Mouse (Mus musculus) bone marrow macrophage, adult 2 months (primary cell): ENCODE results near the gene Slc27a2. TPM values are rescaled to one million over a fixed set of nuclear protein-coding genes. Genes with fewer than 3 reads are reported as not detected.
A peak's percentile ranks its signal among the peaks of the same experiment; 100 is the strongest.

Experiments used
- H3K27ac ChIP-seq: 2 replicates; pipeline ENCODE4 v1.5.1; 2012; ENCODE audit warnings: low read depth, low read length; ENCODE audit not compliant: insufficient read depth
- H3K4me1 ChIP-seq: 2 replicates; pipeline ENCODE4 v1.6.1; 2012; ENCODE audit warnings: low read length; ENCODE audit not compliant: control insufficient read depth, insufficient read depth
- H3K4me3 ChIP-seq: 2 replicates; pipeline ENCODE4 v1.5.1; 2012; ENCODE audit warnings: mild to moderate bottlenecking, low read length, moderate library complexity; ENCODE audit not compliant: insufficient read depth
- CTCF ChIP-seq: IDR thresholded peaks from 2 replicates; pipeline ENCODE4 v1.5.1; 2012; ENCODE audit warnings: low read depth, mild to moderate bottlenecking, low read length, moderate library complexity
- POLR2A ChIP-seq: IDR thresholded peaks from 2 replicates; pipeline ENCODE4 v1.6.1; 2012; ENCODE audit warnings: mild to moderate bottlenecking, low read depth, low read length, borderline replicate concordance
- polyA plus RNA-seq: library from polyadenylated mRNA; stranded (reverse); fragments of >200 nt; gene quantifications from 2 replicates; pipeline ENCODE4 v1.2.4, GENCODE M21; 2012; ENCODE audit not compliant: missing spikeins, insufficient read depth, insufficient read length

Gene Slc27a2
- polyA plus RNA-seq, 1 experiment, result not detected

DNA sequence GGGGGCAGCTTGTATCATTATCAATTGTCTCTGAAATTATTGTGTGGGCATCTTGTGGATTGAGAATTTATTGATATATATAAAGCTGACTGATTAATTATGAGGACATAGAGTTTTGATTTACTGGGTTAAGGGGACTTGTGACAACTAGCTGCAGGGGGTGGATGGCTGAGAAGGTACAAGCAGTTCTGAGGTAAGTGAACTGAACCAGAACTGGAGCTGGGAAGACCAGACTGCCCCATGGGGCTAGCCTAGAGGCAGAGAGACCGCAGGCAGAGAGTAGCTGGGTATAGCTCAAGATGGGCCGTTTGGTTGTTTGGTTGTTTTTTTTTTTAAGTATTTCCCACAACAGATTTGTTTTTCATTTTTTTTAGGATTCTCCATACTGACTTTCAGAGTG is 27.9 kb upstream of the Slc27a2 start:
- TF ChIP-seq POLR2A (no peak), CTCF (no peak)
- Histone ChIP-seq H3K4me1 (peaks cover 8% of the 10 kb centered on the region), H3K27ac (no peak overlapping the region)

DNA sequence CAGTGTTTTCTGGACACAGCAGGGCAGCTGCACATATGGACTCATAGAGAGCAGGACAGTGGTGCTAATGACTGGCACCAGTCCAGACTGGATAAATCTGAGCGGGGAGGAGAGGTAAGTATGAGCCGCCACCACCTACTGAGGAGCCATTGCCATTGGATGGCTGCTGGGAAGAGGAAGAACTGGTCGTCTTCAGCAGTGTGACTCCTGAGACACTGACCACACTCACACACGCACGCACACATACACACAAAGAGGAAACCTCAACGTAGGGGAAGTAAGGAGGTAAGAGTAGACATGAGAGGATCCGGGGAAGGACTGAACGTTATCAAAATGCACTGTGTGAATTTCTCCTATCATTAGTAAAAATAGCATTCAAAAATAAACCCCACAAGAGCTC is 24.7 kb upstream of the Slc27a2 start:
- no peak overlapping the region for H3K4me3 ChIP-seq
- TF ChIP-seq CTCF, result no peak
- TF ChIP-seq POLR2A, result no peak

More for the DNA sequence above, 27.9 kb upstream of the Slc27a2 start:
- no peak overlapping the region for H3K4me3 ChIP-seq

DNA sequence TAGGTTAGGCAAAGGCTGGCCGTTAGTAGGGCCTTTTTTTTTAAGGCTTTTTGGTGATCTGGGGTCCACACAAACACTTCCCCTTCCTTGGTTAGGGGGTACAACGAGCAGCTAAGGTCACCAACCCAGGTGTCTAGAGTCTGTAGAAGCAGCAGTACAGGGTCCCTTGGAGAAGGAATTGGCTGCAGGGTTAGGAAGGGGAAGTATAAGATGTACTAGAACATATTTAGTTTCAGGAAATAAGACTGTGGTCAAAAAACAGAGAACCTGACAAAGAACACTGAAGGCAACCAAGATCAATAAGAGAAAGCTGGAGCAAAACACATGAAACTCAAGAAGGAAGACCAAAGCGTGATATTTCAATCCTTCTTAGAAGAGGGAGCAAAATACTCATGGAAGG is 21.6 kb upstream of the Slc27a2 start:
- Histone ChIP-seq H3K27ac (no peak overlapping the region), H3K4me3 (no peak overlapping the region), H3K4me1 (peaks cover 7% of the 10 kb centered on the region)
- TF ChIP-seq POLR2A (no peak), CTCF (no peak)

More for the DNA sequence above, 24.7 kb upstream of the Slc27a2 start:
- Histone ChIP-seq H3K4me1 (peaks cover 7% of the 10 kb centered on the region), H3K27ac (no peak overlapping the region)

DNA sequence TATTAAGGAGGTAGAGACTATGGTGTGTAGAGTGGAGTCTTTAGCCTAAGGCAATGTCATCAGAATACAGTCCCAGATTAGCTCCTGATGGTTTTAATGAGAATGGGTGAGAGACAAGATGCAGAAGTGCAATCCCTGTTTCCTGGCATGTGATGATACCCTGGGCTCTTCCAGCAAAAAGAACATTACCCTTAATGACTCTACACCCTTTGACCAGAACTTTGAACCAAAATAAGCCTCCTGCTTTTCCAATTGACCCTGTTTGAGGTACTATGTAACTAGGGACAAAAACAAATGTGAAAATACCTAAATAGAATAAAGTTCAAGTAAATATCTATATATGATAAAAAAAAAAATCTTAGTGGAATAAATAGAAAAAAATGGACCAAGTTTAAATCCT is 14.6 kb upstream of the Slc27a2 start:
- Histone ChIP-seq H3K27ac (no peak overlapping the region), H3K4me1 (no peaks in the 10 kb centered on the region), H3K4me3 (no peak overlapping the region)
- no peak for TF ChIP-seq POLR2A
- TF ChIP-seq CTCF, result no peak

DNA sequence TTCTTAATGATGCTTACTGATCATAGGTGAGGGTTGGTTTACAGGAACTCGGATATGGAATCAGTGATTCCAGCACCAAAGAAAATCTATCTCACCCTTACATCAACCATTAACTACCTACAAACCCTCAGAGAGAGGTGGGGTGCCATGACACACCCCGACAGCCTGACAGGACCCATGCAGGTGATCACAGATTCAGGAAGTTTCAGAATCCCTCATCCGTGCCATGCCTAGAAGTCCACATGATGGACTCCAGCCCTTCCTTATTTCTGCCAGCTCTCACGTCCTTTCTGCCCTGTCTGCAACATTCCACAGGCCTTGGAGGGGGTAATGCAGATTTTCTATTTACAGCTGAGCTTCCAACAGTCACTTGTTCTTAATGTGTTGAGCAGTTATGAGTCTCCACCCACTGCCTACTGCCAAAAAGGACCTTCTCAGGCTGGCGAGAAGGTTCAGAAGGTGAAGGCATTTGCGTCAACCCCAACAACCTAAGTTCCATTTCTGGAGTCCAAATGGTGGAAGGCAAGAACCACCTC is 11.7 kb upstream of the Slc27a2 start:
- H3K4me3 ChIP-seq, result no peak overlapping the region
- no peaks in the 10 kb centered on the region for H3K4me1 ChIP-seq
- no peak for TF ChIP-seq CTCF
- no peak for TF ChIP-seq POLR2A
- H3K27ac ChIP-seq, result no peak overlapping the region

DNA sequence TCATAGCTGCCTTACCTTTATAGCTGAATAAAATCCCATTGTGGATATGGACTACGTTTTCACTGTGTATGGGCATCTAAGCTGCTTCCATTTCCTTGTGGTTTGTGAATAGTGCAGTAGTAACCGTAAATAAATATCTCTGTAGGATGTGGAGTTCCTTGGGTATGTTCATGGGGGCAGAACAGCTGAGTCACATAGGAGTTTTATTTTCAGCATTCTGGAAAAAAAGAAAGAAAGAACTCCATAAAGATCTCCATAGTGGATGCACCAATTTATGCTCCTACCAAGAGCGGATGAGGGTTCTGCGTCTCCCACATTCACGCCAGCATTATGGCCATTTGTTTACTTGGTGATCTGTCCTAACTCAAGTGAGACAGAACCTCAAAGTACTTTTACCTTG is 10.0 kb upstream of the Slc27a2 start:
- H3K27ac ChIP-seq, result no peak overlapping the region
- no peak overlapping the region for H3K4me3 ChIP-seq
- TF ChIP-seq CTCF (no peak), POLR2A (no peak)
- no peaks in the 10 kb centered on the region for H3K4me1 ChIP-seq

DNA sequence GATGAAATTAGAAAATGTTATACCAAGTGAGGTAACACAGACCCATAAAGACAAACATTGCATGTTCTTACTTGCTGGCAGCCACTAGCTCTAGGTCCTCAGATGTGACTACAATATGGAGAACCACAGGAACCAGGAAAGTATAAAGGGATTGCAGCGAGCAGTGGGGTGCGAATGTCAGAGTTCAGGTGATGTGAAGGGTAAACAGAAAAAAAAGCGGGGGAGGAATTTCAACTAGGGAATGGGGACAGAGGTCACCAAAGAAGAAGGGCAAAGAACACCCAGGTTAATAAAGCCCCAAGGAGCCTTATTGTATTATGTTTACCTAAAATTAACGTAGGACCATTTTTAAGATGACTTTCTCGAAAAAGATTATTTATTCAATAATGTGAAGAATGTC is 6.9 kb upstream of the Slc27a2 start:
- no peak overlapping the region for H3K4me3 ChIP-seq
- no peak for TF ChIP-seq CTCF
- no peak for TF ChIP-seq POLR2A
- no peak overlapping the region for H3K27ac ChIP-seq
- no peaks in the 10 kb centered on the region for H3K4me1 ChIP-seq

DNA sequence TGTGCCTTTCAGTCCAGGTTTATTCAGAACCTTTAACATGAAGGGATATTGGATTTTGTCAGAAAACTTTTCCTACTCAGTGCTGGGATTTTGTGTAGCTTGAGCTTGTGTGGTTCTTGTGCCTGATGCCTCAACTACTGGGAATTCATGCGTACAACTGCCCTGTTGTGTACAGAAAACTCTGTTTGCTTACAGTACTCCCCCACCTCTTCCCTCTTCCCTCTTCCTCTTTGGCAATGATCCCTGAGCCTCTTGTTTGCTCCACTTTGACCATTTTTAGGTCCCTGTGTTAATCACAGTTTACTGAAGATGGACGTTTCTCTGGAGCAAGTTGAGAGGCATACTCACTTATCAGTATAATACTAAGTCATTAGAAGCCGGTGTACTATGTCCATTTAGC is 5.8 kb upstream of the Slc27a2 start:
- Histone ChIP-seq H3K27ac (no peak overlapping the region), H3K4me1 (peaks cover 7% of the 10 kb centered on the region), H3K4me3 (no peak overlapping the region)
- TF ChIP-seq CTCF (no peak), POLR2A (no peak)

DNA sequence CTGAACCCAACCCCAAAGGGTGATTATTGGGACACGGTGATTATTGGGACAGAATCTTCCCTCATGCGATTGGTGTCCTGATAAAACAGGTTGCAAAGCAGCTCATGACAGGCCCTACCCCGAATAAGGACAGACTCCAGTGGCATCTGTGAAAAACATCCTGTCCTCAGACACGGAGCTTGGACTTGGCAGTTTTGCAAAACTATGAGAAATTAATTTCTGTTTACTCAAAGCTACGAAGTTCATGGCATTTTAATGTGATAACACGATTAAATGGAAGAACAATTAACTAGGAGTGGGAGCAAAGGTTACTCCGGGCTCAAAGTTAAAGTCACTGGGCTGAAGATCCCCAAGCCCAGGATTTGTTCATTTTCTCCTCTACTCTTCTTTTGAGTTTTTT is 2.5 kb upstream of the Slc27a2 start:
- Histone ChIP-seq H3K27ac (no peak overlapping the region), H3K4me1 (peaks cover 14% of the 10 kb centered on the region), H3K4me3 (no peak overlapping the region)
- TF ChIP-seq CTCF (no peak), POLR2A (no peak)

DNA sequence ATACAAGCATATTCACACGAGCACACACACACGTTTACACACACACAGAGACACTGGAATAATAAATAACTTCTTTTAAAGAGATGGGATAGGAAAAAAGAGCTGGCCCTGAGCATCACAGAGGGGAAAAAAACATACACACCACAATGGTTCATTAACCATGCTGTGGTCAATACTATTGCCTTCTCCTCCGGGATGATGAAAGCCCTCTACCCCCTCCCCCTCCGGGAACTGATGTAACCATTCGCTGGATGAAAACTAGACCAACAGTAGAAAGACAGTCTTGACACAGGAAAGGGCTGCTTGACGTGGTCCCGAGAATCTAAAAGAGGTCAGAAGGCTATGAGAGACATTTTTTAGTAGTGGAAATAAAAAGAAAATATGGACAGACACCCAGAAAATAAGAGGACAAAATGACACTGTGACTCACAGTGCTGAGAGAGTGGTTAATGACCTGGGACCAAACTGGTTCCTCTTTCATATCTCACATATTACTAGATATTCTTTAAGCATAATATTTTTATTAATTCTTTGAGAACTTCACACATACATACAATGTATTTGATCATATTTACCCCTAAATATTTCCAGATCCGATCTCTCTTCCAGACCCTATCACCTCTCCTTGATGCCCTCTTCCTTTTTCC is 840 bp upstream of the Slc27a2 start:
- no peak for TF ChIP-seq POLR2A
- no peak for TF ChIP-seq CTCF
- Histone ChIP-seq H3K4me3 (peak overlapping the region; percentile 11; the same call in 1 of the 2 replicates), H3K4me1 (peaks cover 14% of the 10 kb centered on the region), H3K27ac (no peak overlapping the region)

DNA sequence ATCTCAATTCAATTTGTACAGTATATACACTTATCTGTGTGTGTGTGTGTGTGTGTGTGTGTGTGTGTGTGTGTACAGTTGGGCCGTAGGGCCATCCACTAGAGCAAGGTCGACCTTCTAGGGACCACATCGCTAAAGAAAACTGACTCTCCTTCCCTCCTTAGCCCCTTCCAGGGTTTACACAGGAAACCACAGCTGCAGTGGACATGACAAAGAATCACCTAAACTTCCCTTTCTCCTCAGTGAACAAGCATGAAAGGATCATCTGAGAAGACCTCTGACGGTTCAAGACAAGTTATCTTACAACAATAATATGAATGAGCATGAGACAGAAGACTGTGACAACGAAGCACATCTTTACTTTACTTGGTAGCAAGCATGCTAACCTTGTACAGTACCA is 311 bp upstream of the Slc27a2 start:
- Histone ChIP-seq H3K4me1 (peaks cover 14% of the 10 kb centered on the region), H3K4me3 (no peak overlapping the region), H3K27ac (no peak overlapping the region)
- TF ChIP-seq POLR2A, result no peak
